Mouse (Mus musculus) lung, adult 2 months (tissue): ENCODE measurements around the gene Igsf11.

Source experiments
- CTCF ChIP-seq: fragments of 200-500 bp; IDR thresholded peaks from 2 replicates; pipeline ENCODE4 v1.5.1; 2011; ENCODE audit warnings: mild to moderate bottlenecking, low read length, control low read depth; ENCODE audit not compliant: insufficient read depth
- POLR2A ChIP-seq: fragments of 200-500 bp; IDR thresholded peaks from 2 replicates; pipeline ENCODE4 v1.6.1; 2011; ENCODE audit warnings: low read depth, mild to moderate bottlenecking, control low read depth, low read length, borderline replicate concordance; ENCODE audit errors: extremely low read depth

DNA sequence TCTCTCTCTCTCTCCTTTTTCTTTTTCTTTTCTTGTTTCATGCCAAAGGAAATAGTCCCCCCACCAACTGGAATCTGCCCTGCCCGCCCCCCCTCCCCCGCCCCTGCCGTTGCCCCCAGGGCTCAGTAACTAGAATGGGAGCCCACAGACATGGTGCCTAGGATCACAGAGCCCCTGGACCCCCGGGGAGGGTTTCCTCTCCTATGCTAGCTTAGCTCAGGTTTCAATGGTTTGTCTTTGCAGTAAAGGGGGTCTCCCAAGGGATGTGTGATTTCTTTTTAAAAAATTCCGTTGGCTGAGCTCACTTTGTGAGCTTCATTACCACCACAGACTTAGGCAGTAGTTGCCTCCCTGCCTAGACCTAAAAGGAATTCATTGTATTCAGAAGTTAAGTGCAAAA, 89.6 kb downstream of the Igsf11 start:
- TF ChIP-seq CTCF (no peak), POLR2A (no peak)
